Mouse (Mus musculus) megakaryocyte, embryonic 14.5 days (primary cell): ENCODE data around the gene Gm49342.

Experiments
- FLI1 ChIP-seq: IDR thresholded peaks from 2 replicates; pipeline ENCODE4 v1.6.1; 2012; ENCODE audit warnings: low read length, inconsistent platforms, mixed read lengths
- GATA1 ChIP-seq: IDR thresholded peaks from 3 replicates; pipeline ENCODE4 v1.6.1; 2012; ENCODE audit warnings: mixed read lengths, low read length, inconsistent platforms, borderline replicate concordance

GRCm38 (mm10) chr14:50936649-50937048 is 7.7 kb upstream of the Gm49342 start:
- TF ChIP-seq GATA1 (no peak), FLI1 (no peak)
